Mouse (Mus musculus): Measurements from ENCODE around the gene Abhd11.

DNA sequence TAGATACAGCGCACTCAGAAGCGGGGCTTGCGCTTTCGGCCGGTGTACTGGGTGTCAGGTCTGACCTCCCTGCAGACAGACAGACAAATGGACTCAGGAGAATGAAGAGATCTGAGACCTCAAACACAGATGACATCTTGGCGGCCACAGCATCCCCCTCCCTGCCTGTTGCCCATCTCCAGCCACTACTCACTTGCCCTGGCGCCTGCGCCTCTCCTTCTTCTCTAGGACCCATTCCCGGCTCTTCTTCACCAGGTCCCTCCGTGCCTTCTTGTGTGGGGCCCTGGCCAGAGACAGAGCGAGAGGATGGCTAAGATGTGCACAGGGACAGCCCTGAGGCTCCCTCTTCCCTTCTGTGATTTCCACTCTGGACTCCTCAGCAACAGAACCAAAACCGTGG lies 44.4 kb downstream of the Abhd11 start:
- TF ChIP-seq CEBPB (IDR thresholded peaks at IDR 0.05; ENCODE audit: low read depth) (no peak), CTCF (IDR thresholded peaks at IDR 0.05; ENCODE audit: control insufficient read depth, insufficient read depth, insufficient read length) (no peak), MAX (IDR thresholded peaks at IDR 0.05) (no peak), FOSL1 (IDR thresholded peaks at IDR 0.05; ENCODE audit: insufficient read depth, low read length, poor library complexity, severe bottlenecking) (no peak), MYOD1 (IDR thresholded peaks at IDR 0.05; ENCODE audit: control insufficient read depth, insufficient read length, low read depth) (no peak), MYOG (IDR thresholded peaks at IDR 0.05; ENCODE audit: control insufficient read depth, extremely low read depth, insufficient read length) (no peak)
